Comparison of ENCODE assay signal across 15 mouse cellular contexts in the genomic region with DNA sequence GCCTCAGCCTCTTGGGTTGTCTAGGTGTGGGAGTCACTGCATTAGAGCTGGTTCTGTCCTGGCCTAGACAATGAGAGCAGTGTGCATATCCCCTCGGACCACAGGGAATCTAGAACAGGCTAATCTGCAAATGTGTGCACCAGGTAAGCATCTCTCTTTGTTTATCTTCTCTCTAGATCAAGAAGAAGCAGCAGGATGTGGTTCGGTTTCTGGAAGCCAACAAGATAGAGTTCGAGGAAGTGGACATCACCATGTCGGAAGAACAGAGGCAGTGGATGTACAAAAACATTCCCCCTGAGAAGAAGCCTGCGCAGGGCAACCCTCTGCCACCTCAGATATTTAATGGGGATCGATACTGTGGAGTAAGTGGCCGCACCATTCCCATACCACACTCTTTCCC. TPM values are rescaled to one million over a fixed set of nuclear protein-coding genes. Genes with fewer than 3 reads are reported as not detected.
DNase-seq lines count a peak whose midpoint lies in the region; ATAC-seq and TF ChIP-seq lines count a peak whose summit lies in the region.
"Had no signal": no experiment of that assay in that cellular context is flagged by ENCODE, and none has a peak within 500 bp of the region (broad histone marks: within the 10 kb centered on the region; RNA-seq: fewer than 3 reads in every experiment).

No protein-coding gene starts in this region.

- no peak overlapping the region for H3K4me3 ChIP-seq in hindbrain, embryonic 13.5 days
- H3K4me3 ChIP-seq in hindbrain, postnatal 0 days (ENCODE audit: low read length): no peak overlapping the region
- H3K4me3 ChIP-seq in forebrain, embryonic 12.5 days (replicated peaks): no peak overlapping the region
- H3K4me3 ChIP-seq in limb, embryonic 12.5 days (replicated peaks): no peak overlapping the region
- H3K4me3 ChIP-seq in kidney, embryonic 16.5 days (ENCODE audit: low read length): no peak overlapping the region
- H3K4me3 ChIP-seq in heart, embryonic 12.5 days: no peak overlapping the region
- H3K4me3 ChIP-seq: heart, embryonic 13.5 days; left cerebral cortex, adult 2 months; limb, embryonic 13.5 days had no signal

- 0 out of 2 replicates have a peak, but pooled peaks have one; percentile 32 for ATAC-seq in hindbrain, embryonic 13.5 days (ENCODE audit: low FRiP score)
- no peak for ATAC-seq in hindbrain, postnatal 0 days
- no peak for ATAC-seq in forebrain, embryonic 12.5 days (ENCODE audit: low FRiP score)
- ATAC-seq in limb, embryonic 12.5 days (ENCODE audit: insufficient number of reproducible peaks, insufficient read depth, low FRiP score, low TSS enrichment, low read depth): no peak
- no peak for ATAC-seq in kidney, embryonic 16.5 days (ENCODE audit: low FRiP score, low TSS enrichment)
- ATAC-seq in heart, embryonic 12.5 days (ENCODE audit: insufficient number of reproducible peaks, low FRiP score): no peak

- H3K36me3 ChIP-seq in hindbrain, embryonic 13.5 days: no peaks in the 10 kb centered on the region
- 0 out of 2 replicates have a peak, but pooled peaks cover 4% of the 10 kb centered on the region for H3K36me3 ChIP-seq in hindbrain, postnatal 0 days (ENCODE audit: insufficient read depth, low read length)
- no peaks in the 10 kb centered on the region for H3K36me3 ChIP-seq in forebrain, embryonic 12.5 days (replicated peaks)
- no peaks in the 10 kb centered on the region for H3K36me3 ChIP-seq in limb, embryonic 12.5 days
- no peaks in the 10 kb centered on the region for H3K36me3 ChIP-seq in kidney, embryonic 16.5 days (ENCODE audit: insufficient read depth, low read length)
- H3K36me3 ChIP-seq in heart, embryonic 12.5 days: no peaks in the 10 kb centered on the region
- H3K36me3 ChIP-seq: limb, embryonic 13.5 days had no signal

- no peak for DNase-seq in hindbrain, postnatal 0 days (ENCODE audit: low spot score)
- peak; percentile 27 for DNase-seq in CD4-positive helper T cell, adult 2 months (ENCODE audit: low read depth, low spot score)
- DNase-seq: adrenal gland, adult 8-10 months; gastrocnemius, postnatal 36 days had no signal

- H3K27ac ChIP-seq in hindbrain, embryonic 13.5 days: no peak overlapping the region
- no peak overlapping the region for H3K27ac ChIP-seq in hindbrain, postnatal 0 days
- H3K27ac ChIP-seq in forebrain, embryonic 12.5 days: 0 out of 2 replicates have a peak overlapping the region, but pooled peaks have one; percentile 25
- 0 out of 2 replicates have a peak overlapping the region, but pooled peaks have one; percentile 35 for H3K27ac ChIP-seq in limb, embryonic 12.5 days
- H3K27ac ChIP-seq in kidney, embryonic 16.5 days (ENCODE audit: low read length): no peak overlapping the region
- H3K27ac ChIP-seq in heart, embryonic 12.5 days (ENCODE audit: poor library complexity, severe bottlenecking): no peak overlapping the region
- H3K27ac ChIP-seq: heart, embryonic 13.5 days; left cerebral cortex, adult 2 months; limb, embryonic 13.5 days; stomach, postnatal 0 days had no signal

- no peak overlapping the region for H3K4me2 ChIP-seq in hindbrain, embryonic 13.5 days
- H3K4me2 ChIP-seq in hindbrain, postnatal 0 days (ENCODE audit: low read depth, low read length): no peak overlapping the region
- H3K4me2 ChIP-seq in forebrain, embryonic 12.5 days: no peak overlapping the region
- H3K4me2 ChIP-seq in limb, embryonic 12.5 days: no peak overlapping the region
- no peak overlapping the region for H3K4me2 ChIP-seq in kidney, embryonic 16.5 days (replicated peaks; ENCODE audit: low read depth, low read length)
- no peak overlapping the region for H3K4me2 ChIP-seq in heart, embryonic 12.5 days
- H3K4me2 ChIP-seq: heart, embryonic 13.5 days; limb, embryonic 13.5 days had no signal

- no peak for TF ChIP-seq CTCF in hindbrain, postnatal 0 days (IDR thresholded peaks at IDR 0.05; ENCODE audit: low read depth)

- H3K9me3 ChIP-seq in hindbrain, embryonic 13.5 days: no peaks in the 10 kb centered on the region
- H3K9me3 ChIP-seq in hindbrain, postnatal 0 days (ENCODE audit: low read length): no peaks in the 10 kb centered on the region
- no peaks in the 10 kb centered on the region for H3K9me3 ChIP-seq in forebrain, embryonic 12.5 days
- H3K9me3 ChIP-seq in limb, embryonic 12.5 days: no peaks in the 10 kb centered on the region
- H3K9me3 ChIP-seq in kidney, embryonic 16.5 days (ENCODE audit: low read length): no peaks in the 10 kb centered on the region
- no peaks in the 10 kb centered on the region for H3K9me3 ChIP-seq in heart, embryonic 12.5 days (replicated peaks)
- H3K9me3 ChIP-seq: heart, embryonic 13.5 days; limb, embryonic 13.5 days had no signal

- no peak overlapping the region for H3K9ac ChIP-seq in hindbrain, embryonic 13.5 days
- H3K9ac ChIP-seq in hindbrain, postnatal 0 days (replicated peaks; ENCODE audit: low read length): no peak overlapping the region
- H3K9ac ChIP-seq in forebrain, embryonic 12.5 days: no peak overlapping the region; the same call in 1 of the 2 replicates
- no peak overlapping the region for H3K9ac ChIP-seq in limb, embryonic 12.5 days (replicated peaks)
- no peak overlapping the region for H3K9ac ChIP-seq in kidney, embryonic 16.5 days (replicated peaks; ENCODE audit: low read length)
- no peak overlapping the region for H3K9ac ChIP-seq in heart, embryonic 12.5 days
- H3K9ac ChIP-seq: heart, embryonic 13.5 days; limb, embryonic 13.5 days; liver, postnatal 0 days had no signal

- 90% methylated on average over 7 of the region's 7 CpGs for WGBS in hindbrain, embryonic 13.5 days
- 84% methylated on average over 7 of the region's 7 CpGs for WGBS in hindbrain, postnatal 0 days
- WGBS in forebrain, embryonic 12.5 days: 89% methylated on average over 7 of the region's 7 CpGs
- WGBS in limb, embryonic 12.5 days: 87% methylated on average over 7 of the region's 7 CpGs
- 90% methylated on average over 7 of the region's 7 CpGs for WGBS in kidney, embryonic 16.5 days
- 86% methylated on average over 7 of the region's 7 CpGs for WGBS in heart, embryonic 12.5 days

- peaks cover 15% of the 10 kb centered on the region for H3K4me1 ChIP-seq in hindbrain, embryonic 13.5 days (replicated peaks)
- H3K4me1 ChIP-seq in hindbrain, postnatal 0 days (ENCODE audit: insufficient read depth, low read length): peaks cover 3% of the 10 kb centered on the region; the same call in 1 of the 2 replicates
- H3K4me1 ChIP-seq in forebrain, embryonic 12.5 days: peaks cover 7% of the 10 kb centered on the region
- H3K4me1 ChIP-seq in limb, embryonic 12.5 days (replicated peaks): peaks cover 59% of the 10 kb centered on the region
- H3K4me1 ChIP-seq in kidney, embryonic 16.5 days (ENCODE audit: insufficient read depth, low read length): 0 out of 2 replicates have a peak, but pooled peaks cover 12% of the 10 kb centered on the region
- peaks cover 29% of the 10 kb centered on the region for H3K4me1 ChIP-seq in heart, embryonic 12.5 days (replicated peaks)

- H3K27me3 ChIP-seq in hindbrain, embryonic 13.5 days: no peaks in the 10 kb centered on the region
- H3K27me3 ChIP-seq in hindbrain, postnatal 0 days (ENCODE audit: insufficient read depth, low read length): no peaks in the 10 kb centered on the region
- no peaks in the 10 kb centered on the region for H3K27me3 ChIP-seq in forebrain, embryonic 12.5 days
- no peaks in the 10 kb centered on the region for H3K27me3 ChIP-seq in limb, embryonic 12.5 days
- no peaks in the 10 kb centered on the region for H3K27me3 ChIP-seq in kidney, embryonic 16.5 days (ENCODE audit: insufficient read depth, low read length)
- H3K27me3 ChIP-seq in heart, embryonic 12.5 days (replicated peaks): no peaks in the 10 kb centered on the region
- H3K27me3 ChIP-seq: heart, embryonic 13.5 days had no signal

RNA-seq across cellular contexts. Expression of a gene that starts 29.1 kb away (rescaled TPM):
- polyA plus RNA-seq in hindbrain, embryonic 13.5 days (2015; fragmentation: Nextera tagmentation; extraction: Ambion mirVana): 7.0 and 10.9 TPM in 2 replicates
- 9.0 and 11.9 TPM in 2 replicates for total RNA-seq in hindbrain, postnatal 0 days (2014; rRNA removed)
- polyA plus RNA-seq in hindbrain, postnatal 0 days (2015; fragmentation: Nextera tagmentation; extraction: Ambion mirVana): 7.1 and 10.0 TPM in 2 replicates
- polyA plus RNA-seq in forebrain, embryonic 12.5 days (2016; fragmentation: Nextera tagmentation; extraction: Ambion mirVana): 9.9 and 11.3 TPM in 2 replicates
- 8.9 and 9.6 TPM in 2 replicates for polyA plus RNA-seq in limb, embryonic 12.5 days (2016; fragmentation: Nextera tagmentation; extraction: Ambion mirVana)
- polyA plus RNA-seq in kidney, embryonic 16.5 days (2015; fragmentation: Nextera tagmentation; extraction: Ambion mirVana): 19.0 and 22.2 TPM in 2 replicates
- 19.0 and 22.3 TPM in 2 replicates for polyA plus RNA-seq in heart, embryonic 12.5 days (2016; fragmentation: Nextera tagmentation; extraction: Ambion mirVana)
- total RNA-seq: MEL had no signal

Comparison
In these comparisons a context has a peak if more than half of its experiments do, and no peak if none do; other contexts are left out.
1. H3K27ac ChIP-seq: peak in forebrain, embryonic 12.5 days (single experiment) and limb, embryonic 12.5 days (single experiment); none in hindbrain, embryonic 13.5 days (single experiment), hindbrain, postnatal 0 days (single experiment), kidney, embryonic 16.5 days (single experiment) and heart, embryonic 12.5 days (single experiment).